Mouse (Mus musculus): ENCODE results near the gene Ecpas. TPM values are rescaled to one million over a fixed set of nuclear protein-coding genes. Genes with fewer than 3 reads are reported as not detected.

Ecpas gene
- polyA plus RNA-seq (2012; fragmentation: generic; extraction: Trizol), result 10 to 100 TPM in 1 of 2 experiments, 1 to 10 TPM in 1; 1.8 to 19.5 TPM

GRCm38 (mm10) chr4:58912629-58913335 lies at the start of gene Ecpas:
Gene Ecpas, minus strand, starts transcription at chr4:58912749.

GRCm38 (mm10) chr4:58943420-58944205 lies 31.1 kb upstream of the Ecpas start, which contains the start of gene Zkscan16:
Gene Zkscan16, plus strand, starts transcription at chr4:58943628.

GRCm38 (mm10) chr4:58787616-58788015 lies 124.9 kb downstream of the Ecpas start, which contains the start of gene Olfr267:
Gene Olfr267, minus strand, starts transcription at chr4:58787716.

Other genes with a start within 250 kb of the Ecpas start
- gene Olfr267, start 125.0 kb downstream of the Ecpas start, polyA plus RNA-seq (2012; fragmentation: generic; extraction: Trizol), result under 1 TPM in 1 of 2 experiments, not detected in 1; 0.02 TPM
- under 1 TPM in 1 of 2 experiments, not detected in 1; 0.05 TPM for gene Zkscan16, start 30.9 kb upstream of the Ecpas start, polyA plus RNA-seq (2012; fragmentation: generic; extraction: Trizol)
- gene Ptgr1, start 74.4 kb upstream of the Ecpas start, polyA plus RNA-seq (2012; fragmentation: generic; extraction: Trizol), result 10 to 100 TPM in 1 of 2 experiments, 1 to 10 TPM in 1; 7.5 to 42.7 TPM
- gene Dnajc25, start 82.3 kb upstream of the Ecpas start, polyA plus RNA-seq (2012; fragmentation: generic; extraction: Trizol), result 1 to 10 TPM; 3.0 to 8.9 TPM
- gene Gm20503, start 90.5 kb upstream of the Ecpas start, polyA plus RNA-seq (2012; fragmentation: generic; extraction: Trizol), result under 1 TPM in 1 of 2 experiments, not detected in 1; 0.77 TPM
- gene Gng10, start 122.3 kb upstream of the Ecpas start, polyA plus RNA-seq (2012; fragmentation: generic; extraction: Trizol), result 100 to 1,000 TPM in 1 of 2 experiments, 10 to 100 TPM in 1; 16.6 to 103 TPM
- gene AI481877, start 226.2 kb upstream of the Ecpas start, polyA plus RNA-seq (2012; fragmentation: generic; extraction: Trizol), result not detected